In the genomic region with DNA sequence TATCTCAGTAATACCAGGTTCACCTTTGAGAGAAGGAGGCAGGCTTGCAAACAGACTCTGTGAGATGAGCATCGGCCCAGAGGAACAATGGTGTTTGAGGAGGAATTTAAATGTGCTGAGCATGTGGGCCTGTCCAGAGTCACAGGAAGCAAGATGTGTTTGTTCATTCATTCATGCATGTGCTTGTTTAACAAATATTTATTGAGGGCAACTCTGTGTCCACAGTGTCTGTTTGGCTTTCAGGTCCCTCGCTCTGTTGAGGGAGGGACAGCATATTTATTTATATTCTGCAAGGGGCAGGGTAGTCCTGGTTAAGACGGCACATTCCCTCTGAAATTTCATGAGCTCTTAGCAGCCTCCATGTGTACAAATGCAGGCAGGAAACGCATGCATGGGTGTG, we compare ENCODE assay signal across 15 mouse cellular contexts.
"Had no signal": no experiment of that assay in that cellular context is flagged by ENCODE, and none has a peak within 500 bp of the region (broad histone marks: within the 10 kb centered on the region; RNA-seq: fewer than 3 reads in every experiment).

No protein-coding gene starts in this region.

- H3K36me3 ChIP-seq: limb, embryonic 12.5 days; liver, embryonic 13.5 days; midbrain, embryonic 10.5 days; midbrain, embryonic 15.5 days; neural tube, embryonic 13.5 days; stomach, embryonic 15.5 days had no signal

- H3K9ac ChIP-seq: limb, embryonic 12.5 days; liver, embryonic 13.5 days; lung, embryonic 14.5 days; midbrain, embryonic 15.5 days; neural tube, embryonic 13.5 days; stomach, embryonic 15.5 days had no signal

- H3K4me2 ChIP-seq: limb, embryonic 12.5 days; liver, embryonic 13.5 days; lung, embryonic 14.5 days; midbrain, embryonic 15.5 days; neural tube, embryonic 13.5 days; stomach, embryonic 15.5 days had no signal

- ATAC-seq: midbrain, embryonic 15.5 days had no signal

- H3K27ac ChIP-seq: limb, embryonic 12.5 days; liver, embryonic 13.5 days; midbrain, embryonic 15.5 days; neural tube, embryonic 13.5 days; stomach, embryonic 15.5 days had no signal

- H3K4me3 ChIP-seq: limb, embryonic 12.5 days; liver, embryonic 13.5 days; midbrain, embryonic 10.5 days; midbrain, embryonic 15.5 days; neural tube, embryonic 13.5 days; stomach, embryonic 15.5 days had no signal

- H3K27me3 ChIP-seq: limb, embryonic 12.5 days; liver, embryonic 13.5 days; midbrain, embryonic 15.5 days; neural tube, embryonic 13.5 days; stomach, embryonic 15.5 days had no signal

- DNase-seq: kidney, adult 11 months; kidney, postnatal 25 days; layer of hippocampus, adult 9-11 months; liver, embryonic 13.5 days; lung, embryonic 14.5 days; lung, postnatal 10 days; lung, postnatal 4 days; retina, postnatal 1 day; right cerebral cortex, postnatal 4 days; thymus, postnatal 4 days had no signal

- H3K9me3 ChIP-seq: liver, embryonic 13.5 days; midbrain, embryonic 10.5 days; midbrain, embryonic 15.5 days; neural tube, embryonic 13.5 days; stomach, embryonic 15.5 days had no signal
